Mouse (Mus musculus) skeletal muscle tissue, adult 2 months (tissue): ENCODE results near the gene Hlcs.
A peak's percentile ranks its signal among the peaks of the same experiment; 100 is the strongest.

Experiments
- DNase-seq: peaks from one replicate; pipeline ENCODE4 v3.0.0-alpha.2; 2012; ENCODE audit warnings: low read depth, low spot score

The Hlcs gene

GRCm38 (mm10) chr16:94328881-94329867, 15.8 kb upstream of the Hlcs start:
- no peak for DNase-seq

- DNase-seq = no peak
These were observed 14.7 kb upstream of the Hlcs start, which contains the start of gene Ripply3 for GRCm38 (mm10) chr16:94327781-94328711. Ripply3 (plus strand) TSS chr16:94328420.

GRCm38 (mm10) chr16:94326008-94326407, 12.6 kb upstream of the Hlcs start:
- no peak for DNase-seq

GRCm38 (mm10) chr16:94323681-94324080, 10.3 kb upstream of the Hlcs start:
- DNase-seq = no peak

GRCm38 (mm10) chr16:94320223-94320622, 6.9 kb upstream of the Hlcs start:
- DNase-seq = no peak

GRCm38 (mm10) chr16:94317752-94318151, 4.4 kb upstream of the Hlcs start:
- no peak for DNase-seq

GRCm38 (mm10) chr16:94315215-94315614, 1.8 kb upstream of the Hlcs start:
- DNase-seq = no peak

GRCm38 (mm10) chr16:94314626-94315025, 1.3 kb upstream of the Hlcs start:
- DNase-seq = no peak

GRCm38 (mm10) chr16:94312663-94313228, 625 bp downstream of the Hlcs start:
- DNase-seq = peak; percentile 93

- no peak for DNase-seq
These were observed 1.4 kb downstream of the Hlcs start for GRCm38 (mm10) chr16:94311931-94312330.

GRCm38 (mm10) chr16:94311416-94311815, 2.0 kb downstream of the Hlcs start:
- DNase-seq = no peak

GRCm38 (mm10) chr16:94309025-94309424, 4.3 kb downstream of the Hlcs start:
- DNase-seq = no peak

GRCm38 (mm10) chr16:94307942-94308341, 5.4 kb downstream of the Hlcs start:
- no peak for DNase-seq

- DNase-seq = no peak
These were observed 5.8 kb downstream of the Hlcs start for GRCm38 (mm10) chr16:94307526-94307925.

- DNase-seq = no peak
These were observed 10.2 kb downstream of the Hlcs start for GRCm38 (mm10) chr16:94303203-94303535.

GRCm38 (mm10) chr16:94302274-94303202, 10.8 kb downstream of the Hlcs start:
- peak; percentile 41 for DNase-seq

- no peak for DNase-seq
These were observed 11.7 kb downstream of the Hlcs start for GRCm38 (mm10) chr16:94301696-94302095.

- DNase-seq = no peak
These were observed 12.2 kb downstream of the Hlcs start for GRCm38 (mm10) chr16:94301194-94301593.

GRCm38 (mm10) chr16:94299210-94299609, 14.2 kb downstream of the Hlcs start:
- no peak for DNase-seq

GRCm38 (mm10) chr16:94298081-94298480, 15.3 kb downstream of the Hlcs start:
- no peak for DNase-seq

- DNase-seq = no peak
These were observed 22.2 kb downstream of the Hlcs start for GRCm38 (mm10) chr16:94291141-94291540.
